Mouse (Mus musculus) limb, embryonic 13.5 days (tissue): ENCODE results near the gene Igdcc3. TPM values are rescaled to one million over a fixed set of nuclear protein-coding genes. Genes with fewer than 3 reads are reported as not detected.
"Not testable (repeated sequence)": the region's sequence is repeated elsewhere in the genome, so short reads cannot be mapped to it uniquely, and the experiment has no call there.

Experiments used
- ATAC-seq: fragments of 200-750 bp; cut with Nextera tagmentation; 2 replicates; pipeline ENCODE4 v1.8.0; 2017; ENCODE audit warnings: low read depth, moderate number of reproducible peaks, moderate TSS enrichment; ENCODE audit not compliant: low FRiP score
- H3K27ac ChIP-seq: fragments of 300-500 bp; sonication (generic); 2 replicates; pipeline ENCODE4 v1.5.1; 2015; ENCODE audit warnings: inconsistent platforms, mild to moderate bottlenecking, moderate library complexity
- H3K27me3 ChIP-seq: fragments of 300-500 bp; sonication (generic); 2 replicates; pipeline ENCODE4 v1.6.1; 2015; ENCODE audit warnings: mild to moderate bottlenecking, inconsistent platforms
- H3K36me3 ChIP-seq: fragments of 300-500 bp; sonication (generic); 2 replicates; pipeline ENCODE4 v1.6.1; 2015; ENCODE audit warnings: inconsistent platforms, mild to moderate bottlenecking, moderate library complexity
- H3K4me1 ChIP-seq: fragments of 300-500 bp; sonication (generic); 2 replicates; pipeline ENCODE4 v1.6.1; 2015; ENCODE audit warnings: inconsistent platforms
- H3K4me2 ChIP-seq: fragments of 300-500 bp; sonication (generic); replicated peaks from 2 replicates; pipeline ENCODE4 v1.6.1; 2015; ENCODE audit warnings: inconsistent platforms, mild to moderate bottlenecking, moderate library complexity
- H3K4me3 ChIP-seq: fragments of 300-500 bp; sonication (generic); 2 replicates; pipeline ENCODE4 v1.5.1; 2015; ENCODE audit warnings: moderate library complexity, mild to moderate bottlenecking, inconsistent platforms
- H3K9ac ChIP-seq: fragments of 300-500 bp; sonication (generic); 2 replicates; pipeline ENCODE4 v1.6.1; 2015; ENCODE audit warnings: mild to moderate bottlenecking, inconsistent platforms
- H3K9me3 ChIP-seq: fragments of 300-500 bp; sonication (generic); 2 replicates; pipeline ENCODE4 v1.6.1; 2016; ENCODE audit warnings: inconsistent platforms
- WGBS: fragments of 180-500 bp; shearing (Covaris S2); methylation state at CpG from one replicate; pipeline ENCODE4 v1.1.7; 2015; 5-methylcytosine and 5-hydroxymethylcytosine counted together
- polyA plus RNA-seq: library from polyadenylated mRNA; unstranded; fragments of >200 nt; fragmentation: Nextera tagmentation; extraction: Ambion mirVana; gene quantifications from 2 replicates; pipeline ENCODE4 v1.2.1, GENCODE M21; 2015

Igdcc3 gene
- polyA plus RNA-seq, 1 experiment from 2014 or later = 1.2 TPM

GRCm38 (mm10) chr9:65200606-65201005 is 59.6 kb downstream of the Igdcc3 start:
- Histone ChIP-seq H3K27ac (peak overlapping the region; percentile 39; the same call in 1 of the 2 replicates), H3K9ac (no peak overlapping the region), H3K27me3 (no peaks in the 10 kb centered on the region), H3K4me3 (no peak overlapping the region), H3K9me3 (no peaks in the 10 kb centered on the region), H3K4me2 (no peak overlapping the region), H3K36me3 (no peaks in the 10 kb centered on the region), H3K4me1 (peaks cover 11% of the 10 kb centered on the region)
- WGBS = 75% methylated on average over 1 of the region's 1 CpGs
- no peak for ATAC-seq

- Histone ChIP-seq H3K4me3 (no peak overlapping the region), H3K4me2 (no peak overlapping the region), H3K4me1 (peaks cover 7% of the 10 kb centered on the region), H3K27ac (peak overlapping the region; percentile 39; the same call in 1 of the 2 replicates), H3K9ac (no peak overlapping the region), H3K36me3 (no peaks in the 10 kb centered on the region), H3K27me3 (no peaks in the 10 kb centered on the region), H3K9me3 (no peaks in the 10 kb centered on the region)
- WGBS = 45% methylated on average over 3 of the region's 3 CpGs
- no peak for ATAC-seq
Observed at GRCm38 (mm10) chr9:65201021-65201380, 60.0 kb downstream of the Igdcc3 start.

- H3K27me3 ChIP-seq = no peaks in the 10 kb centered on the region
- WGBS = under 1% methylated on average over 18 of the region's 18 CpGs
- H3K4me3 ChIP-seq = peak overlapping the region; percentile 37
- H3K9me3 ChIP-seq = no peaks in the 10 kb centered on the region
- H3K36me3 ChIP-seq = no peaks in the 10 kb centered on the region
- peak overlapping the region; percentile 57 for H3K4me2 ChIP-seq
- H3K4me1 ChIP-seq = 0 out of 2 replicates have a peak, but pooled peaks cover 4% of the 10 kb centered on the region
- peak overlapping the region; percentile 51 for H3K9ac ChIP-seq
- peak; percentile 91 for ATAC-seq
- peak overlapping the region; percentile 39; the same call in 1 of the 2 replicates for H3K27ac ChIP-seq
Observed at GRCm38 (mm10) chr9:65201381-65202164, 60.6 kb downstream of the Igdcc3 start.

GRCm38 (mm10) chr9:65202165-65202754 is 61.3 kb downstream of the Igdcc3 start:
- WGBS = 27% methylated on average over 11 of the region's 11 CpGs
- H3K9ac ChIP-seq = peak overlapping the region; percentile 51

GRCm38 (mm10) chr9:65205049-65205815 is 64.2 kb downstream of the Igdcc3 start:
- Histone ChIP-seq H3K27me3 (no peaks in the 10 kb centered on the region), H3K4me2 (no peak overlapping the region), H3K4me3 (no peak overlapping the region), H3K4me1 (no peaks in the 10 kb centered on the region), H3K27ac (no peak overlapping the region), H3K9me3 (0 out of 2 replicates have a peak, but pooled peaks cover 4% of the 10 kb centered on the region), H3K36me3 (no peaks in the 10 kb centered on the region), H3K9ac (no peak overlapping the region)
- 65% methylated on average over 11 of the region's 11 CpGs for WGBS
- no peak for ATAC-seq

More at GRCm38 (mm10) chr9:65202165-65202754, 61.3 kb downstream of the Igdcc3 start:
- Histone ChIP-seq H3K9me3 (no peaks in the 10 kb centered on the region), H3K4me2 (peak overlapping the region; percentile 57), H3K36me3 (no peaks in the 10 kb centered on the region), H3K27ac (0 out of 2 replicates have a peak overlapping the region, but pooled peaks have one; percentile 23), H3K4me3 (peak overlapping the region; percentile 37), H3K27me3 (no peaks in the 10 kb centered on the region), H3K4me1 (0 out of 2 replicates have a peak, but pooled peaks cover under 1% of the 10 kb centered on the region)
- ATAC-seq = no peak

GRCm38 (mm10) chr9:65207041-65207815 is 66.2 kb downstream of the Igdcc3 start:
- not testable (repeated sequence) for H3K4me1 ChIP-seq, H3K9ac ChIP-seq, ATAC-seq, H3K36me3 ChIP-seq, H3K27me3 ChIP-seq, H3K27ac ChIP-seq, H3K4me3 ChIP-seq, H3K4me2 ChIP-seq, H3K9me3 ChIP-seq
- 91% methylated on average over 9 of the region's 9 CpGs for WGBS

GRCm38 (mm10) chr9:65208293-65209179 is 67.5 kb downstream of the Igdcc3 start:
- Histone ChIP-seq H3K4me1 (no peaks in the 10 kb centered on the region), H3K27ac (no peak overlapping the region), H3K9me3 (0 out of 2 replicates have a peak, but pooled peaks cover 4% of the 10 kb centered on the region), H3K9ac (no peak overlapping the region), H3K27me3 (no peaks in the 10 kb centered on the region), H3K4me3 (no peak overlapping the region), H3K4me2 (no peak overlapping the region), H3K36me3 (no peaks in the 10 kb centered on the region)
- ATAC-seq = no peak
- 92% methylated on average over 32 of the region's 32 CpGs for WGBS

GRCm38 (mm10) chr9:65211598-65211997 is 70.6 kb downstream of the Igdcc3 start:
- WGBS = 26% methylated on average over 1 of the region's 1 CpGs
- no peak overlapping the region for H3K4me3 ChIP-seq
- ATAC-seq = no peak

GRCm38 (mm10) chr9:65214425-65214777 is 73.4 kb downstream of the Igdcc3 start:
- peak overlapping the region; percentile 77; the same call in 1 of the 2 replicates for H3K27ac ChIP-seq
- no peaks in the 10 kb centered on the region for H3K9me3 ChIP-seq
- H3K4me3 ChIP-seq = peak overlapping the region; percentile 73
- H3K27me3 ChIP-seq = no peaks in the 10 kb centered on the region
- peak overlapping the region; percentile 86 for H3K9ac ChIP-seq
- H3K36me3 ChIP-seq = no peaks in the 10 kb centered on the region
- no peak for ATAC-seq
- 26% methylated on average over 10 of the region's 10 CpGs for WGBS
- H3K4me1 ChIP-seq = peaks cover 13% of the 10 kb centered on the region; the same call in 1 of the 2 replicates
- peak overlapping the region; percentile 94 for H3K4me2 ChIP-seq

More at GRCm38 (mm10) chr9:65211598-65211997, 70.6 kb downstream of the Igdcc3 start:
- Histone ChIP-seq H3K4me1 (peaks cover 6% of the 10 kb centered on the region; the same call in 1 of the 2 replicates), H3K36me3 (no peaks in the 10 kb centered on the region), H3K9me3 (0 out of 2 replicates have a peak, but pooled peaks cover 4% of the 10 kb centered on the region), H3K27ac (no peak overlapping the region), H3K27me3 (no peaks in the 10 kb centered on the region), H3K9ac (no peak overlapping the region), H3K4me2 (no peak overlapping the region)

GRCm38 (mm10) chr9:65214778-65215493 is 73.9 kb downstream of the Igdcc3 start:
- H3K4me2 ChIP-seq = peak overlapping the region; percentile 94
- H3K9ac ChIP-seq = peak overlapping the region; percentile 86
- H3K9me3 ChIP-seq = no peaks in the 10 kb centered on the region
- H3K27me3 ChIP-seq = no peaks in the 10 kb centered on the region
- WGBS = under 1% methylated on average over 59 of the region's 59 CpGs
- no peaks in the 10 kb centered on the region for H3K36me3 ChIP-seq
- ATAC-seq = peak; percentile 92
- H3K4me3 ChIP-seq = peak overlapping the region; percentile 73
- peak overlapping the region; percentile 77 for H3K27ac ChIP-seq
- peaks cover 13% of the 10 kb centered on the region; the same call in 1 of the 2 replicates for H3K4me1 ChIP-seq
